Mouse (Mus musculus) heart, adult 18-20 months (tissue): Measurements from ENCODE around the gene Olfr66. TPM values are rescaled to one million over a fixed set of nuclear protein-coding genes. Genes with fewer than 3 reads are reported as not detected.

Experiments
- DNase-seq, 2 experiments: peaks; one replicate each; pipeline ENCODE4 v3.0.0; 2021 to 2022; ENCODE audit warnings: mixed read lengths in 1 of 2
- long read RNA-seq, 2 experiments: library from polyadenylated mRNA; stranded (forward); transcript quantifications; one replicate each; pipeline ENCODE4 v2.0.0; 2021
- total RNA-seq, 2 experiments: library from RNA; stranded (reverse); gene quantifications; 2 replicates each; pipeline ENCODE4 v1.2.3; 2021

The Olfr66 gene
- not detected for total RNA-seq
- long read RNA-seq, experiment 1, result 0 reads
- long read RNA-seq, experiment 2, result 0 reads

DNA sequence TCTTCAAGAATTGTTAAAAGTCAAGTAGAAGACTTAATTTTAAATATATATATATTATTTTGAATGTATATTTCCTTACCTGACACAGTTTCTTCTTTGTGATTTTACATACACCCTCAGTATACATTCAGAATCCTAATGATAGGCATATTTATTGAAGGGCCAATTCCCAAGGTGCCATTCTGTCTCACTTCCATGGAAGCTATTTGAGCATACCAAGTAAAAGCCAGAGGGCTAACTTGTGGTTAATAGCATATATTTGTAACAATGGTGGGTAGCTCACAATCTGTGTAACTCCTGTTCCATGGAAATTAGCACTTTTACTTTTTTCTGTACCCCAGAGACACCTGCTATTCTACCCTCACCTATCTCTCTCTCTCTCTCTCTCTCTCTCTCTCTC, at the start of gene Olfr66:
TSS of gene Olfr66 (minus strand) at position 101 of the 400 bp plus-strand sequence.
- no peak for DNase-seq

DNA sequence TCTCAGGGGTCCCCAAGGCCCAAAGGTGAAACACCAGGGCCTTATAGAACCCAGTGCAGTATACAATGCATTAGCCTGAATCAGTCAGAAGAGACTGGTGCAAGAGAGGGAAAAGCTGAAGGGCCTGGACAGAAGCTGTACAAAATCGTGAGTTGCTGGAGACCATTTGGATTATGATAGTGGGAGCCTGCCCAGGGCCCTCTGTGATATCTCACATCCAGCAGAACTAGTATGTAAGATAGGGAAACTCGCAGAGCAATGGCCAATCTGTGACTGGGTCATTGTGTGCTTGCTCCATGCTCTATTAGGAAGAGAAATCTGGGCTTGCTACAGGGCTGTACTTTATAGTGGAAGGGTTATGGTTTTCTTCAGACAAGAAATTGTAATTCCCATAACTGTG, 48.2 kb upstream of the Olfr66 start, which contains the start of gene Olfr632:
TSS of gene Olfr632 (plus strand) at position 84 of the 400 bp plus-strand sequence.
- DNase-seq, result no peak

DNA sequence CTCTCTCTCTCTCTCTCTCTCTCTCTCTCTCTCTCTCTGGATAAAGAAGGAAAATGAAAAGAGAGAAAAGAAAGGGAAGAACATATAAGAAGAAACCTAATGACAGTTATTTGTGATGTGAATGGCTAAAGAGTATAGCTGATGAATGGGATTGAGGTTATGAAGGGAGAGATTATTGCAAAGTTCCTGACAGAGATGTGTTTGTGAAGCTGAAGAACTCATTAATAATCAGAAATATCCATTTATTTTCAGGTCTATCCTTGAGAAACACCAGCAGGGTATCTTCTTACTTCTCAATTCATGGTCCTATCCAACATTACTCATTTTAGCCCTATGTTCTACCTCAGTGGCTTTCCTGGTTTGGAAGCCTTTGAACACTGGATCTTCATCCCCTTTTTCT, 42.5 kb upstream of the Olfr66 start, which contains the start of gene Olfr631:
TSS of gene Olfr631 (plus strand) at position 301 of the 400 bp plus-strand sequence.
- DNase-seq, result no peak

DNA sequence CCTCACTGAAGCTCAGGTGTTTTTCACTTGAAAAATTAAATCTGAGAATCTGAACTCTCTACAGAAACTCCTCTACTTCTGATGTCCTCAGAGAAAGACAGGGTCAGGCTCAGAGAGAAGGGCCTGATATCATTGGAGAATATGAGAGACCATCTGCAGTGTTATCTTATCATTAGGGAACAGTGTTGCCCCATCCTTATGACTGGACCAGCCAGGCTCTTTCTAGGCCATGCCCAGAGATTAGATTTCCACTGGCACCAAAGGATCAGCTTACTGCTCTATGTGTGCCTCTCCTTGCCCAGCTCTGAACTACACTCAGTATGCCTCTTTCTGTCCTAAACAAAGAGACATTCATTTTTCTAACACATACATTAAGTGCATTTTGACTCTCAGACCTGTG, 29.3 kb upstream of the Olfr66 start:
- no peak for DNase-seq

DNA sequence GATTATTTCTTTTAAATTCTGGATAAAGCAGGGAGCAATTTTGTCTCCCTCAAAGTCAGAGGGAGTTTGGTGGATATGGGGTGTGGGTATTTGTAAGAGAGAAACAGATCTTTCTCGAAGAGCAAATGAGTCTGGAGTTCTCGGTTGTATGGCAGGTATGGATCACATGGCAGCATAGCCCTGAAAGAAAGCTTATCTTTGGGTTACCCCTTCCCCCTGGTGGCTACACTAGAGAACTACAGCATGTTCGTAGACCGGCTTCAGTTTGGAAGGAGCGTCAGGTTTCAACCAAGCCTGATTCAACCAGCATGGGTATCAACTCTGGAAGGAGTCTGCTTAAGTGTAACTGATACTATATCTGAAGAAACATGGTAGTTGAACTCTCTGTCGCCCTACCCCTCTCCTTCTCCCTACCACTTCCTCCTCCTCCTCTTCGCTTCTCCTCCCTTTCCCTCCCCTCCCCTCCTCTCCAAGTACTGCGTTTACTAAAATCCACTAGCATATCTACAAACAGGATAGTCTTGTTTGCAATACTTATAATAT, 27.0 kb upstream of the Olfr66 start:
- no peak for DNase-seq

DNA sequence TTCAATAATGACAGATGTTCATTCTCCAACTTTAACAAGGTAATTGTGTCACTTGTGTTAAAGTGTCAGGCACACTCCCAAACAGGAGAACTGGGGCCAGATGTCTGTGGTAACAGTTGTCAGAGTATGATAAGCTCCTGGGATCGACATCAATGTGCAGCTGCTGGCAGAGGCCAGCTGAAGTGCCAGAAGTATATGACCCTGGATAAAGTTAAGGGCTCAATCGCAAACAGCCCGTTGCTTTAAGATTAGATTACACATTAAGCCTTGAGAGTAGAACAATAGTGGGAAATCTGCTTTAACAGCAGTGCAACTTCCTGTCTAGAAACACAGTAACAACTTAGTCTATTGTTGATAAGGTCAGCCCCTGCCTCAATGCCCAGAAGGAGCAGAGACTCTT, 24.0 kb upstream of the Olfr66 start:
- no peak for DNase-seq

DNA sequence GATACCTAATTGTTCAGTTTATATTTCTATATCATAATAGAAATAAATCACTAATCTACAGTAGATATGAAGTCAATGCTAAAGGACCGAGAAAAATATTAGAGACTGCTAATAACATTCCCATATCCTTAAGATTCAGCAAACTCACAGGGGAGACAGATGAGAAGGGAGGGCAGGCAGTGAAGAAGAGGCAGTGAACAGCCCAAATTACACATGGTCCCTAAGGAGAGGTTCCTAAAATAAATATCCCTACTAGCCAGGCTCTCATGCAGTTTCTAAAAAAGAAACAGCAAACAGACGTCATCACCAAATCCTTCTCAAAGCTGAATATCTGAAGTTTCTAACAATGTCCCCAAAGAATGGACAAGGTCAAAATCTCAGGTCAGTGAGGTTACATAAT, 17.1 kb upstream of the Olfr66 start, which contains the start of gene Olfr65:
TSS of gene Olfr65 (plus strand) at position 301 of the 400 bp plus-strand sequence.
- peak in 1 of 2 experiments; percentile 4 for DNase-seq

DNA sequence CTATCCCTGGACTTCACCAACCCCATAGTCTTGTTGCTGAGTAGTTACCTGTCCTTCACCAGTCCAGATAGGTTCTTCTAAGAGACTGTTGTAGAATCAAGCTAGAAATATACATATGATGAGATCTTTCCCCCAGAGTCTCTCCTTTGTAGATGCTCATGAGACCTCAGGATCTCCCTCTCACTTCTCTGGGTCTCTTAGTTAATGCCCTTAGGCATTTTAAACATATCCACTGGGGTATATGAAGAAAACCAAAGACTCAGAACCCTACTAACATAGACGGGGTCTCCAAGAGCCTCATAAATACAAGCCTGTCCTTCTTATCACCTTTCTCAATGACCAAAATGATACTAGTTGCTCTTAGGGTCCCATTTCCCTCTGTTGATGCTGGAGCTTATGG, 8.3 kb upstream of the Olfr66 start, which contains the start of gene Olfr64:
TSS of gene Olfr64 (minus strand) at position 101 of the 400 bp plus-strand sequence.
- no peak for DNase-seq

DNA sequence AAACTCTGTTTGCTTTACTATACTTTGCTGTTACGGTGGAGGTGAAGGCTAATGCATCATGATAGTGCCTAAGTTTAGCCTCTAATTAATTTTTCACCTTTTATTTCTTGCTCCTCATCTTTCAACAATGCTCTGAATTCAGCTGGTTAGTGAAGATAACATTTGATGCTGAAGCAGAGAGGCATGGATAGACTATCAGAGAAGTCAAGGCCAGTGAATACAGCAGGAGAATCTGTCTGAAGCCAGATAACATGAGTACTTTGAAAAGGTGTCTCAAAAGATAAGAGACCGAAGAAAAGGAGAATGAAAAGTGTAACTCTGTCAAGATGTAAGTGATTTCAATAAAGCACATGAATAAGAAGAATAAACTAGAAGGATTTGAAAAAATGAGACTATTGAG, 9.0 kb downstream of the Olfr66 start:
- DNase-seq, result no peak

DNA sequence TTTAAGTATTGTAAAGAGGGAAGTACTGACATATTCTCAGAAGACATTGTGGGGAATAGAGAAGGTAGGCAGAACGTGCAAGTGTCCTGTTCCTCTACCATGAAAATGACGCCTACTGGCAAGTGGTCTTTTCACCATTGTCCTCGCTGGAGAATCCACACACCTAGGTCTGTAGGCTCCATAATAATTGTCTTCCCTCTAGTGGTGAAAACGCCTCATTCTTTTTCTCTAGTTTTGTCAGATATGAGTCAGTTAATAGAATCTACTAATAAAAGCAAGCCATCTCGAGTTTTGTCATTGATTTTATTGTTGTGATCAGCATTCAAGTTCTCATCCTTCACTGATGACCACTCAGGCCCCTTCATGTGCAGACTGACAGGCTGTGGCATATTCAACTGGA, 11.6 kb downstream of the Olfr66 start:
- no peak for DNase-seq

DNA sequence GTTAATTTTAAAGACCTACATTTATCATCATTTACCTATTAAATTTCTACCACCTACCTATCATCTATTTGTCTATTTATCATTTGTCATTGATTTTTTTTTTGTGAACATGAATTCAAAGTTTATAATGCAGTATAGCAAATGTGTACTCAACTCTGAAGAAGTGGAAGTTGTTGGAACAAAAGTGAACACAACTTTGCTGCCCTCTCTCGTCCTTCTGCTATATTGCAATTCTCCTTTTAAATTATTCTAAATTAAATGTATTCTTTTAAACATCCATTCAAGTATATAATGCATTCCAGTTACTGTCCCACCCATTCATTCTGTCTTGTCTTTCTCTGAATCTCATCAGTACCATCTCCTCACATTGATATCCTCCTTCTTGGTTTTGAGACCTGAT, 13.0 kb downstream of the Olfr66 start:
- peak in 1 of 2 experiments; percentile 8 for DNase-seq

DNA sequence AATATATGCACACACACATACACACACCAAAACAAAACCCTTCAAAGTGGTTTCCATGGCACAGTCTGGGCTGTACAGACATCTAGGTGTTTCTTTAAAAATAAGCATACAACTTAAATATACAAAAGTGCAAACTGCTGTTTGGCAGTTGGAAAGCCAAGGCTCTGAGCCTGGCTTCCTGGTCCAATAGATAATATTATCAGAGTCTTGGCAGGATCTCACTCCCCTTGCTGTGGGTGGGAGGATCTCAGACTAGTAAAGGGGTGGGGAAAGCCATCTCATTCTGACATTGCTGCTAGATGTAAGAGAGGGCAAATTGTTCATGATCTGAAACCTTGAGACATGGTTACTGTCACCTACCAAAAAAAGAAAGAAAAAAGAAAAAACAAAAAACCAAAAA, 15.4 kb downstream of the Olfr66 start:
- DNase-seq, result no peak

DNA sequence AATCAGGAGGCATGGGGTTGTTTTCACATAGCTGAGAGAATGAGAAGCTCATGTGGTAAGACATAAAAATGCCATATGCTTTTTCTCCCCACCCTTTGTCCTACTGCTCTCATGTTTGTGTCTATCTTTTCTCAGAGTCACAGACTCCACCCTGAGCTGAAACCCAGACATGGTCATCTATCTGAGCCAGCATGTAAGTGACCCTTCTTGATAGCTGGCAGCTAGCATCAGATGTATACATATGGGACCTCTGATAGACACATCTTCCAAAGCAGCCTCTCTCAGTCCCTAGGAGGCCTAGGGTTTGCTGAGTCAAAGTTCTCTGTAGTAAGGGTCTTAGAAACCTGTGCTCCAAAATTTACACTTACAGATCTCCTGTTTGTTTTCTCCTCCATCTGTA, 20.3 kb downstream of the Olfr66 start:
- no peak for DNase-seq

DNA sequence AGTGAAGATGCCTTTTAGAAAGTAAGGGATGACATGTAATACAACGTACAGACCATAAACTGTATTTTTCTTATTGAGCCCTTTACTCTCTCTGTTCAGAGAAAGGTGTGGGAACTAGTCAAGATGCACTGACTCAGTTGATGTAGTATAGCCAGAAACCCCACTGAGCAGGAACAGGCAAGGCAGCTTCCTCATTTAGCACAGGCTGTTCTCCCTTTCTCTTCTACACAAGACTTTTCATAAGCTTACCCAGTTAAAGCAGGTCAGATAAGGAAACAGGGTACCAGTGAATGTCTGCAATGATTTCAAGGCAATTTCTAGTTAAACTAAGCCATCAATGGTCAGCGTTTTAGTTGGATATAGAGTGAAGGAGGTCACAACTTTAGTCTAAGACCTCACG, 24.5 kb downstream of the Olfr66 start:
- DNase-seq, result no peak

DNA sequence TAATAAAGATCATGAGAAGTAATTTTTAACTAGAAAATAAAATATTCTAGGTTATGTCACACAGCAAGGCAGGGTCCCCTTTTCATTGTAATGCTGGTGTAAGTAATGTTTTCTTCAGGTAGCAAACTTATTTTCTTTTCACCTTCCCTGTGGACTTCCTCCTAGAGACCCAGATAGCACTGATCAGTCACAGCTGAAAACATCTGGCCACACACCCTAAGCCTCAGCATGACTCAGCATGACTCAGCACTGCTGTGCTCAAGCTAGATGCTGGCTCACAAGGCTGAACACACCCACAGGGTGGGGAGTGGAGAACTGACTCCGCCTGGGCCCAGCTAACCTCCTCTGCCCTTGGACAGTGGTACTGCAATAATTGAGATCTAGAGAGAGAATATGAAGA, 25.2 kb downstream of the Olfr66 start:
- peak; percentile 44 to 56 for DNase-seq

DNA sequence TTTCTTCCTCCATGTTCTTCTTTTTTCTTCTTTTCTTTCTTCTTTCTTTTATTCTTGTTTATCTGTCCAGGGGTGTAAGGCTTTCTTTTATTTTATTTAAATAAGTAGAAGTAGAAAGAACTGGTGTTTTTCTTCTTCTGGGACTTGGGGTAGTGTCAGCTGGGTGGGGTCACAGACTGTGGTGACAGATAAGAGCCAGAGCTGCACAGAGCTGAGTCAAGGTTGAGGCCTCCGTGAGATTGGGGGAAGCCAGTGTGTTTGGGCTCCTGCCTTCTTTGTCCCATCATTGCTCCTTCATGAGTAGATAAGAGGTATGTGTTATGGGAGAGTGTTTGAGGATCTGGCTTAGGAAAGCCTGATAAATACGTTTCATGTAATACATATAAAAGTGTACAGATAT, 27.0 kb downstream of the Olfr66 start:
- peak in 1 of 2 experiments; percentile 9 for DNase-seq

DNA sequence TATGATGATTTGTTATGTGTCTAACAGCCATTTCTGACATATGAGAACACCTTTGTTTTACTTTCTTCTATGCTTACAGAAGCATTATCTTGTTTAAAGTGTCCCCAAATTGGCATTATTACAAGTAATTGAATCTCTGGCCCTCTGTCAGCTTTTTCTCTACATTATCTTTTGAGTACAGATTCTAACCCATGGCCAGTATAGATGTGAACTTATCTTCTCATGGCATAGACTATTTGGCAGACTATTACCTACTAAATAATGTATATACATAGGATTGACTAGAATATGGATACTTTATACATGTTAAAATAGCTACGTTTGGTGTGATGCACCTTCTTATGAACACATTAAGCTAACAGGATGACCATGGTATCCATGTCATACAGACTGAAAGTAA, 31.4 kb downstream of the Olfr66 start:
- no peak for DNase-seq

DNA sequence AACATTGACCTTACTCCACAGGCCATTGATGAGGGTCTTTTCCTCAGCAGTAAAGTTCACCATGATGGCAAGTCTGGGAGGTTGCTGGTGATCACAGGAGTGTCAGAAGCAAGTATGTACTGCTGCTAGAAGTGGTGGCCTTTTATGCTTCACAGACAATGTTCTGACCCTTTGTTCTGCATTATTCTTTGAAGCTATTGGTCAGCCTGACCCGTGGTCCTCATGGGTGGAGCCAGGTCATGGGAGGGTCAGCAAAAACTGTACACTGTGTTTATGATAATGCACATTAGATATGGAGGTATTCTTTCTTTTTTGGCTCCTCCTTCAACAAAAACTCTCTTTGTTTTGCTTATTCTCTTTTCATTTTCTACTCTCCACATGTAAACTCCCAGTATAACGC, 33.0 kb downstream of the Olfr66 start, which contains the start of gene Hbb-y:
TSS of gene Hbb-y (minus strand) at position 127 of the 400 bp plus-strand sequence.
- DNase-seq, result no peak

DNA sequence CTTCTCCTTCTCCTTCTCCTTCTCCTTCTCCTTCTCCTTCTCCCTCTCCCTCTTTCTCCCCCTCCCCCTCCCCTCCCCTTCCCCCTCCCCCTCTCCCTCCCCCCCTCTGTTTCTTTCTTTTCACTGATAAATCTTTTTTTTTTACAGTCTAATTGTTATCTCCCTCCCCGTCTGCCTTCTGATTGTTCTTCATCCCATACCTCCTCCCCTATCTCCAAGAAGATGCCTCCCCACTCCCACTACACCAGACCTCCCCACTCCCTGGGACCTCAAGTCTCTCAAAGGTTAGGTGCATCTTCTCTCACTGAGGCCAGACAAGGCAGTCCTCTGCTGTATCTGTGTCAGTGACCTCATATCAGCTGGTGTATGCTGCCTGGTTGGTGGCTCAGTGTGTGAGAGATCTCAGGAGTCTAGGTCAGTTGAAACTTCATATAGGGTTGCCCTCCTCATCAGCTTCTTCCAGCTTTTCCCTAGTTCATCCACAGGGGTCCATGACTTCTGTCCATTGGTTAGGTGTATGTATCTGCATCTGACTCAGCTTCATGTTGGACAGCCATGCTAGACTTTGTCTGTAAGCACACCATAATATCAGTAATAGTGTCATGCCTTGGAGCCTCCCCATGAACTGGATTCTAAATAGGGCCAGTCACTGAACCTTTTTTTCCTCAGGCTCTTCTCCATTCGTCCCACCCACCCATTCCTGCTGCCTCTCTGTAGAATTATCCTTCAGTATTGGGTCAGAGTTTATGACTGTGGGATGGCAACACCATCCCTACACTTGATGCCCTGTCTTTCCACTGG, 41.3 kb downstream of the Olfr66 start:
- no peak for DNase-seq

DNA sequence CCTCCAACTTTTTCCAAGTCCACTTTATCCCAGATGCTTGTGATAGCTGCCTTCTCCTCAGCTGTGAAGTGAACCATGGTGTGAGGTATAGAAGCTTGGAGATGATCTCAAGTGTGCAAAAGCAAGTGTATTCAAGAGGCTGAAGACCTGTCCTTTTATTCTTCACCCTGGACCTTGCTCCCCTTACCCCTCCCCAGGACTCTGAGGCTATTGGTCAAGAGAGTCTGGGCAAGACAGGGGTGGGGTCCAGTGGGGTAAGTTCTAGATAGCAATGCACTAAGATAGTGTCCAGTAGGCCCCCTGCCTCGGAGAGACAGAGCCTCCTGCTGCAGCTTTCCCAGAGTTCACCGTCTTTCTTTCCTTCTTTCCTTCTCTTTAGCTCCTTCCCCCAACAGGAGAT, 43.0 kb downstream of the Olfr66 start, which contains the start of gene Hbb-bh1:
TSS of gene Hbb-bh1 (minus strand) at position 131 of the 400 bp plus-strand sequence.
- no peak for DNase-seq

DNA sequence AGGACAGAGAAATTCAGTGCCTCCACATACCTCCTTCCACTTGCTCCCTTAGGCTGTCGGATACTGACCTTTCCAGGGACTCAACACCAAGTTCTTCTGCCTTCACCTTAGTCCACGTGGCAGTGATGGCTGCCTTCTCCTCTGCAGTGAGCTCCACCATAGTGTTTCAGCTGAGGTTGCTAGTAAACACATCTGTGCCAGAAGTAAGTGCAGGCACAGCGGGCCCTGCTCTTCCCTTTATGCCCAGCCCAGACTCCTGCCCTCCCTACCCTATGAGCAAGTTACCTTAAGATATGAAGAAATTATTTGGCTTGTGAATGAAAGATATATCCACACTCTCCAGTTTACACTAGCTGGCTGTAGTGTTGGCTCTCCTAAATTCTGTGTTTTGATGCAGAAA, 45.8 kb downstream of the Olfr66 start, which contains the start of gene Hbb-bh2:
TSS of gene Hbb-bh2 (minus strand) at position 253 of the 400 bp plus-strand sequence.
- no peak for DNase-seq
